Comparison of ENCODE assay signal across 9 mouse cellular contexts in the genomic region with DNA sequence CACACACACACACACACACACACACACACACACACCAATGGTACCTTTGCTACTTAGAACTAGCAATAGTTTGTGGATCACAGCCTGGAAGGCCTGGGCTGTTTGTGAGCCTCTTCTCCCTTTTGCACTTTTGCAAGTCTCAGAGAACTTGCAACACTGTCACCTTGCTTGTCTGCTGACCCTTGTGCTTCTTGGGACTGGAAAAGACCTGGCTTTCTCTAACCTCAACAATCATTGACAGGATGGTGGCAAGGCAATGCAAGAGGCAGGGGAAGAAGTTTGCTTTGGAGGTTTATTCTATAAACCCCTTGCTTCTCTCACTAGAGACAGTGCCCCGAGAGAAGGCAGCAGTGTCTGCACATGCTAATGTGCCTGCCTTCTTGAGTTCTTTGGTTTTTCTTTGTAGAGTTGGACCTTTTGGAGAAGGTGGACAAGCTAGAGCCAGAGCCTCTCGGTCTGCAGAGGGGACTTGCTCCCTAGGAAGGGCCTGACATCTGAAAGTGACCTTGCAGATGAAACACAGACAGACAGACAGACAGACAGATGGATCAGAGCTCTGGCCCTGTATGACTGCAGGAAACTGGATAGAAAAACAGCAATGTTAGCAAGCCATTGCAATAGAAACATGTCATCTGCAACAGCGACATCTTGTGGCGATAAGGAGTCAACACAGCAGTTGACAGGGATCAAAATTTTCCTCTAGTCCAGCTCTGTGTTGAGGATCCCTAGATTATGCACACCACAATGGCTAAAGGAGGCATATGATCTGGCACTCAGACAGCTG.
DNase-seq lines count a peak whose midpoint lies in the region.
"Had no signal": no experiment of that assay in that cellular context is flagged by ENCODE, and none has a peak within 500 bp of the region (broad histone marks: within the 10 kb centered on the region; RNA-seq: fewer than 3 reads in every experiment).

No protein-coding gene starts in this region.

- peak; percentile 16 for DNase-seq in urinary bladder, postnatal 25 days (ENCODE audit: low spot score)
- no peak for DNase-seq in urinary bladder, adult 2 months (ENCODE audit: low spot score)
- DNase-seq in cerebellum, adult 9-11 months: peak; percentile 56
- DNase-seq in heart, postnatal 14 days: peak; percentile 2 to 34
- DNase-seq in kidney, postnatal 36 days: peak; percentile 64
- DNase-seq in lung, postnatal 10 days: peak; percentile 25
- peak; percentile 70 to 76 for DNase-seq in right cerebral cortex, postnatal 10 days (ENCODE audit: low spot score in 2 of 2)
- no peak for DNase-seq in ovary, postnatal 10 days (ENCODE audit: low spot score)
- DNase-seq: liver, embryonic 13.5 days had no signal

- intact Hi-C loops in heart, postnatal 14 days (cut with DNase I): loop anchor here (1.0 kb wide), 1 partner anchor 260 kb away; no protein-coding TSS in a partner anchor

Comparison
In these comparisons a context has a peak if more than half of its experiments do, and no peak if none do; other contexts are left out.
1. DNase-seq: peak in urinary bladder, postnatal 25 days (single experiment), cerebellum, adult 9-11 months (single experiment), heart, postnatal 14 days (2 of 2), kidney, postnatal 36 days (2 of 2), lung, postnatal 10 days (single experiment) and right cerebral cortex, postnatal 10 days (2 of 2); none in urinary bladder, adult 2 months (single experiment) and ovary, postnatal 10 days (single experiment).